Mouse (Mus musculus) MN1 (cell line): Measurements from ENCODE around the gene Accsl.

Experiments used
- DNase-seq: peaks from one replicate; pipeline ENCODE4 v3.0.0-alpha.2; 2016; ENCODE audit warnings: low spot score

The Accsl gene

GRCm38 (mm10) chr2:93874606-93875005 lies 5.6 kb upstream of the Accsl start:
- peak; percentile 24 for DNase-seq

- DNase-seq, result no peak
These were observed 5.2 kb upstream of the Accsl start for GRCm38 (mm10) chr2:93874227-93874514.

- peak; percentile 72 for DNase-seq
These were observed 4.7 kb upstream of the Accsl start for GRCm38 (mm10) chr2:93873449-93874226.

- DNase-seq, result no peak
These were observed 3.3 kb upstream of the Accsl start for GRCm38 (mm10) chr2:93872257-93872656.

GRCm38 (mm10) chr2:93871411-93871925 lies 2.5 kb upstream of the Accsl start:
- DNase-seq, result no peak

GRCm38 (mm10) chr2:93870842-93871241 lies 1.9 kb upstream of the Accsl start:
- DNase-seq, result peak; percentile 79

GRCm38 (mm10) chr2:93868566-93868965 lies 391 bp downstream of the Accsl start:
- no peak for DNase-seq

- no peak for DNase-seq
These were observed 5.7 kb downstream of the Accsl start for GRCm38 (mm10) chr2:93863229-93863628.

GRCm38 (mm10) chr2:93858845-93859244 lies 10.1 kb downstream of the Accsl start:
- DNase-seq, result no peak

GRCm38 (mm10) chr2:93851303-93851702 lies 17.7 kb downstream of the Accsl start:
- no peak for DNase-seq

GRCm38 (mm10) chr2:93850317-93850944 lies 18.5 kb downstream of the Accsl start:
- DNase-seq, result peak; percentile 16

- DNase-seq, result peak; percentile 90
These were observed 19.4 kb downstream of the Accsl start, which contains the start of gene Accs for GRCm38 (mm10) chr2:93849505-93850089. TSS of gene Accs (minus strand) at chr2:93849943.

- DNase-seq, result no peak
These were observed 27.6 kb downstream of the Accsl start for GRCm38 (mm10) chr2:93841349-93841748.

- no peak for DNase-seq
These were observed 28.8 kb downstream of the Accsl start for GRCm38 (mm10) chr2:93840109-93840508.

- no peak for DNase-seq
These were observed 30.0 kb downstream of the Accsl start for GRCm38 (mm10) chr2:93838931-93839330.

- DNase-seq, result no peak
These were observed 32.6 kb downstream of the Accsl start for GRCm38 (mm10) chr2:93836232-93836785.

GRCm38 (mm10) chr2:93835596-93835995 lies 33.4 kb downstream of the Accsl start:
- DNase-seq, result no peak

GRCm38 (mm10) chr2:93823519-93823918 lies 45.4 kb downstream of the Accsl start:
- DNase-seq, result peak; percentile 98

GRCm38 (mm10) chr2:93822045-93822749 lies 46.8 kb downstream of the Accsl start, which contains the start of gene Ext2:
TSS of gene Ext2 (minus strand) at chr2:93822568.
- DNase-seq, result peak; percentile 93

GRCm38 (mm10) chr2:93817791-93818190 lies 51.2 kb downstream of the Accsl start:
- DNase-seq, result no peak

- no peak for DNase-seq
These were observed 55.6 kb downstream of the Accsl start for GRCm38 (mm10) chr2:93813343-93813742.

GRCm38 (mm10) chr2:93811812-93812211 lies 57.1 kb downstream of the Accsl start:
- DNase-seq, result peak; percentile 71
